Mouse (Mus musculus) urinary bladder, adult 2 months (tissue): ENCODE data around the gene Gm45234. TPM values are rescaled to one million over a fixed set of nuclear protein-coding genes. Genes with fewer than 3 reads are reported as not detected.

Experiments used
- DNase-seq: peaks from one replicate; pipeline ENCODE4 v3.0.0; 2022; ENCODE audit warnings: low spot score
- polyA plus RNA-seq: library from polyadenylated mRNA; depleted of rRNA; stranded (reverse); fragments of >200 nt; gene quantifications from 2 replicates; pipeline ENCODE4 v1.2.3, GENCODE M21; 2012; rRNA removed

The Gm45234 gene
- polyA plus RNA-seq, 1 experiment = not detected

DNA sequence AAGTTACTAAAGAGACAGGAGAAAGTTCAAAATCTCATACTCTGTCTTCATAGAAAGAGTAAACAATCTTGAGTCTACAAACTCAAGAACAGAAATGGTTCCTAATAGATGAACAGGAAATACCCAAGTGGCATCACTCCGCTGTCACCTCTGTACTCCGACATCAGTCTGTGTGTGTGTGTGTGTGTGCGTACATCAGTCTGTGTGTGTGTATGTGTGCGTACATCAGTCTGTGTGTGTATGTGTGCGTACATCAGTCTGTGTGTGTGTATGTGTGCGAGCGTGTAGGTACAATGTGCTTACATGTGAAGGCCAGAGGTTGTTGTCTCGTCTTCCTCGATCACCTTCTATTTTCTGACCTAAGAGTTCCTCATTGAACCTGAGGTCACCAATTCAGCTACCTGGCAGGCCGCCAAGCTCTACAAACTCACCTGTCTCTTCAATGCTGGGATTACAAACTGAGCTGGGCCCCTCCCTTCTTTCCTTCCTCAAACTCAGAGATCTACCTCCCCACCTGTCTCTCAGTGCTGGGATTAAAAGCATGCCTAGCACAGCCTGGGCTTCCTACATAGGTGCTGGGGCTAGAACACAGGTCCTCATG, 47.4 kb downstream of the Gm45234 start:
- no peak for DNase-seq

DNA sequence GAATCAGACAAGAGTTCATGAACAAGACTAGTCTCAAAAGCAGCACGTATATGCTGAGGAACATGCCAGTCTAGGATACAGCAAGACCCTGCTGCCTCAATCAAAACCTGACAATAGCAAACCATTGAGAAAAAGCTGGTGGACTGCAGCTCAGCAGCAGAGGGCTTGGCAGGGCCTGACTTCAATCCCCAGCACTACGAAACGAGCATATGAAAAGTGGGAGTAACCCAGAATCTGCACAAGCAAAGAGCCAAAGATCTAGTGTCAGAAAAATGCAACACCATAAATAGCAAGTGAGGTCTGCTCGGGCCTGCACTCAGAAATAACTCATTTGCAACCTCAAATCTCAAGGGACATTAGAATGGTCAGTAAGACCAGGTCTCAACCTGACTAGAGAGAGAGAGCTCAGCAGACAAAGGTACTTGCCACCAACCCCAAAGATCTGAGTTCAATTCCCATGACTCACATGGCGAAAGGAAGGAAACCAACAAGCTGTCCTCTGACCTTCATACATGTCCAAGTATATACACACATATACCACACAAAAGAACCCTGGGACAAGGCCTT, 49.7 kb downstream of the Gm45234 start:
- DNase-seq = no peak

GRCm38 (mm10) chr6:124704417-124704816, 51.4 kb downstream of the Gm45234 start:
- DNase-seq = no peak

DNA sequence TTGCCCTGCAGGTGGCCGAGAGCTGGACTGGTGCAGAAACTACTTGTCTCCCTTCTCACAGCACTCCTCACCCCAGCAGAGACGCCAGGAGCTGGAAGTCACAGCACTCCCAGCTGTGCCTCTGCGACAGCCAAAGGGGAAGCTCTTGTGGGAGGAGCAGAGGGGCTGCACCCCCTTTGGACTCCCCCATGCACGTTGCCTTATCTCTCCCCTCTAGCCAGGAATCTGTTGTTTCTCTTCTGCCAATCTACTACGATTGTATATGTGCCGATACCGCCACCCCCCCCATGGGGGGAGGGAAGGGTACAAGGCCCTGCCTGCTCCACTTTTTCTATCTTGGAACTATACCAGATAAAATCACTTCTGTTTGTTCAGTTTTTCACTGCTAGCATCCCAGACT, 52.0 kb downstream of the Gm45234 start:
- DNase-seq = no peak

- no peak for DNase-seq
Measured at GRCm38 (mm10) chr6:124702784-124703103, 53.1 kb downstream of the Gm45234 start.

DNA sequence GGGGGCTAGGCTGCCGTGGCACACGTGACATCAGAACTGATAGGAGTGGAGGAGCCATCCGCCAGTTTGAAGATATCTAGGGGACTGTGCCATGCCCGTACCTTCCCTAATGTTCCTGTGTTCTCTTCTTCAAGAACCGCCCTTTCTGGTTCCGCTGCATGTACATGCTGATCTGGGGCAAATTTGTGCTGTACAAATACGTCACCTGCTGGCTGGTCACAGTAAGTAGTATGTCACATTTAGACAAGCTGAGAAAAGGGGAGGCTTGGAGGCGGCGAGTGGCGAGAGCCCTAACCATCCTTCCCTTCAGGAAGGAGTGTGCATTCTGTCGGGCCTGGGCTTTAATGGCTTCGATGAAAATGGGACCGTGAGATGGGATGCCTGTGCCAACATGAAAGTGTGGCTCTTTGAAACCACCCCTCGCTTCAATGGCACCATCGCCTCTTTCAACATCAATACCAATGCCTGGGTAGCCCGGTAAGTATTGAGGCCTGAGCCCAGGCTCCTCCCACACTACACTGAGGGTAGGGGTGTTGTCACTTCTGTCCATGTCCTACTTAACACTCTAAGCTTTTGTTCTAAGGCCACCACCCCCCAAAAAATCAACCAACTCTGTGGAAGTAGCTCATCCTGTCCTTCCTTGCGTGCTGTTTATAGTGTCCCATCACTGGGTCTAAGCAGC, 53.6 kb downstream of the Gm45234 start:
- DNase-seq = no peak

GRCm38 (mm10) chr6:124701338-124701737, 54.5 kb downstream of the Gm45234 start:
- DNase-seq = no peak

DNA sequence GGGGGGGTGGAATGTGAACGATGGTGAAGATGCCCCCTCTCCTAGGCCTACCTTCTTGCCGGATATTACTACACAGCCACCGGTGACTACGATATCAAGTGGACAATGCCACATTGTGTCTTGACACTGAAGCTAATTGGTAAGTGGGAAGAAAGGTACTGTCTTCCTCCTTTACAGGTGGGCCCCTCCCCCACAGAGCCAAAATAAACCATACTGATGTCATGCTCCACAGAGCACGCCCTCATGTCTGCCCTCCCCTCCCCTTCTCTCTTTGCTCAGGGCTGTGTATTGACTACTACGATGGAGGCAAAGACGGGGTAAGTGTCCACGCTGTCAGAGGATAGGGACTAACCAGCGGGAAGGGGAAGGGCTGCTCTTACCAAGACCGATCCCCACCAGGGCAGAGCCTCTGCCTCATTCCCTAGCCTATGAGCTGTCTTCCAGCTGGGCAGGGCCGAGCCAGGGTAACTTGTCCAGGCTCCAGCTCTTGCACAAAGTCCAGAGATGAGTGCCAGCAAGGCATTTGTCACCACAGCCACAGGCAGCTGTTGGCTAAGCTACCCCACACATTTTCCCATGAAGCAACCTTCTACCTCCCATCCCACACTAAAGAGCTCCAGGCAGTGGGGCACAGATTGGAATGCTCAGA, 55.7 kb downstream of the Gm45234 start:
- no peak for DNase-seq

- no peak for DNase-seq
Measured at GRCm38 (mm10) chr6:124699366-124699765, 56.5 kb downstream of the Gm45234 start.

DNA sequence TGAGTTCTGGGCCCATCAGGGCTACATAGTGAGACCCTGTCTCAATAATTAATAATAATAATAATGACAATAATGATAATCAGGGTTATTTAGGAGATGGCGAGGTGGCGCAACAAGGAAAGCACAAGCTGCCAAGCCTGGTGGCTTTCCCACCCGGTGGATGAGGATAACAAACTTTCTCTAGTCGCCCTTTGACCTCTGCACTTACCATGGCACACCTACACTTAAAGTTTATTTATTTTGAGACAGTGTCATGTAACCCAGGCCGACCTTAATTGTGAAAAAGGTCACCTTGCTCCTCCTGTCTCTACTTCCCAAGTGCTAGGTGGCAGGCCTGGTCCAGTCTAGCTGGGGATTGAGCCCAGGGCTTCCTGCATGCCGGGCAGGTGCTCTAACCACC, 57.1 kb downstream of the Gm45234 start:
- DNase-seq = no peak

- DNase-seq = no peak
Measured at GRCm38 (mm10) chr6:124696441-124697150, 59.2 kb downstream of the Gm45234 start.

DNA sequence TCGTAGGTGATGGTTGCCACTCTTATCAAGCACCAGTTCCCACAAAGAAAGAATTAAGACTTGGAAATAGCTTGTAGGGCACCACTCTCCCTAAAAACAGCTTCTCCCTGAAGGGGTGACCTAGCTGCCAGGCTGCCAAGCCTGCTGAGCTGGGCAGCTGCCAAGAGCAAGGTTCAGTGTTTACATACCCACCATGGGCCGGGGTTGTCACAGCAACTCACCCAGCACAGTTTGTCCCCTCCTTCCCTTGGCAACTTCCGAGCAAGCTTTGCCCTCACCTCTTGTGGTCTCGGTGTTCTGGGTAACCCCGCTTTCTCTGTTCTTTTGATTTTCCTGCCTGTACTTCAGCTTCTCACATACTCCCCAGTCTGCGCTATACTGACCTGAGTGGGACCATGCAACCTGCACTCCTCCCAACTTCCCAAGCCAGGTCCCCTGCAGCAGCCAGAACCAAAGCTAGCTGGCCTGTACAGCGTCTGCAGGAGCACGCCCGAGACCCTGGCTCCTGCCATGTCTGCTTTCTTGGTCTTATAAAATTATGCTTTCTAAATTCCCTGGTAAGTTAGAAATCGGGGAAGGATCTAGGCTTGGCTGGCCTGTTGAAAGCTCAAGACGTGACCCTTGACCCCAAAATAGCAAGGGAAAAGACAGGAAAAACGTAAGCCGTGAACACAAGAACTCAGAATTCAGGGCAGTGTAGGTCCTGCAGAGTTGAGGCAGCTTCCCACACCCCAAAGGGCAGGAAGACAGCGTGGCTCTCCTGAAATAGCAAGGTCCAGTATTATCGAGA, 61.5 kb downstream of the Gm45234 start:
- DNase-seq = no peak

GRCm38 (mm10) chr6:124693243-124693981, 62.4 kb downstream of the Gm45234 start:
- DNase-seq = no peak

GRCm38 (mm10) chr6:124690517-124690916, 65.3 kb downstream of the Gm45234 start:
- DNase-seq = no peak

Other genes with a start within 250 kb of the Gm45234 start
- 74.5 and 121 TPM in 2 replicates for gene C1ra, start 243.6 kb downstream of the Gm45234 start, polyA plus RNA-seq
- gene C1s1, start 213.7 kb downstream of the Gm45234 start, polyA plus RNA-seq = 327 and 369 TPM in 2 replicates
- gene C1rb, start 185.7 kb downstream of the Gm45234 start, polyA plus RNA-seq = 0.08 and 0.09 TPM in 2 replicates
- 0.52 and 0.57 TPM in 2 replicates for gene C1s2, start 119.9 kb downstream of the Gm45234 start, polyA plus RNA-seq
- gene Lpcat3, start 93.0 kb downstream of the Gm45234 start, polyA plus RNA-seq = 84.5 and 91.6 TPM in 2 replicates
- gene Emg1, start 43.8 kb downstream of the Gm45234 start, polyA plus RNA-seq = 73.3 and 84.5 TPM in 2 replicates
- gene Phb2, start 43.7 kb downstream of the Gm45234 start, polyA plus RNA-seq = 111 and 120 TPM in 2 replicates
- 17.0 and 18.2 TPM in 2 replicates for gene Ptpn6, start 17.3 kb downstream of the Gm45234 start, polyA plus RNA-seq
- gene Grcc10, start 14.6 kb downstream of the Gm45234 start, polyA plus RNA-seq = 214 and 229 TPM in 2 replicates
- 11.3 and 32.9 TPM in 2 replicates for gene Atn1, start 503 bp upstream of the Gm45234 start, polyA plus RNA-seq
- 20.8 and 23.4 TPM in 2 replicates for gene Eno2, start 13.7 kb upstream of the Gm45234 start, polyA plus RNA-seq
- 1.2 and 1.4 TPM in 2 replicates for gene Lrrc23, start 23.7 kb upstream of the Gm45234 start, polyA plus RNA-seq
- 22.3 and 24.4 TPM in 2 replicates for gene Spsb2, start 52.6 kb upstream of the Gm45234 start, polyA plus RNA-seq
- gene Tpi1, start 58.3 kb upstream of the Gm45234 start, polyA plus RNA-seq = 322 and 324 TPM in 2 replicates
- gene Usp5, start 73.5 kb upstream of the Gm45234 start, polyA plus RNA-seq = 68.8 and 73.6 TPM in 2 replicates
- gene Cdca3, start 73.5 kb upstream of the Gm45234 start, polyA plus RNA-seq = 5.0 and 5.5 TPM in 2 replicates
- 0.21 and 0.32 TPM in 2 replicates for gene Gnb3, start 84.3 kb upstream of the Gm45234 start, polyA plus RNA-seq
- gene P3h3, start 101.7 kb upstream of the Gm45234 start, polyA plus RNA-seq = 74.5 and 82.9 TPM in 2 replicates
- 0.94 and 0.99 TPM in 2 replicates for gene Gpr162, start 108.0 kb upstream of the Gm45234 start, polyA plus RNA-seq
- gene Cd4, start 132.2 kb upstream of the Gm45234 start, polyA plus RNA-seq = 1.3 and 2.1 TPM in 2 replicates
- 1.3 and 1.9 TPM in 2 replicates for gene Lag3, start 155.7 kb upstream of the Gm45234 start, polyA plus RNA-seq
- 807 and 1,011 TPM in 2 replicates for gene Ptms, start 164.1 kb upstream of the Gm45234 start, polyA plus RNA-seq
- 273 and 291 TPM in 2 replicates for gene Mlf2, start 175.4 kb upstream of the Gm45234 start, polyA plus RNA-seq
- gene Cops7a, start 209.5 kb upstream of the Gm45234 start, polyA plus RNA-seq = 162 and 183 TPM in 2 replicates
- 19.3 and 24.4 TPM in 2 replicates for gene Pianp, start 240.7 kb upstream of the Gm45234 start, polyA plus RNA-seq